ENCODE assay signal across 9 mouse cellular contexts in genomic region chr16:24339320-24340265, GRCm38 (mm10). TPM values are rescaled to one million over a fixed set of nuclear protein-coding genes. Genes with fewer than 3 reads are reported as not detected.
DNase-seq lines count a peak whose midpoint lies in the region; ATAC-seq lines count a peak whose summit lies in the region.
"Had no signal": no experiment of that assay in that cellular context is flagged by ENCODE, and none has a peak within 500 bp of the region (broad histone marks: within the 10 kb centered on the region; RNA-seq: fewer than 3 reads in every experiment).

No protein-coding gene starts in this region.

- H3K9ac ChIP-seq in neural tube, embryonic 11.5 days (ENCODE audit: low read length) = no peak overlapping the region
- H3K9ac ChIP-seq in midbrain, embryonic 13.5 days (replicated peaks) = no peak overlapping the region

- H3K4me2 ChIP-seq in neural tube, embryonic 11.5 days (ENCODE audit: low read depth) = no peak overlapping the region
- H3K4me2 ChIP-seq in midbrain, embryonic 13.5 days (replicated peaks) = no peak overlapping the region

- H3K27ac ChIP-seq in limb, embryonic 10.5 days = peak overlapping the region; percentile 46; the same call in 1 of the 2 replicates
- H3K27ac ChIP-seq in neural tube, embryonic 11.5 days (ENCODE audit: low read depth, low read length) = no peak overlapping the region
- no peak overlapping the region for H3K27ac ChIP-seq in midbrain, embryonic 13.5 days

- no peak for ATAC-seq in neural tube, embryonic 11.5 days (ENCODE audit: insufficient read depth, low FRiP score, low TSS enrichment)
- ATAC-seq in midbrain, embryonic 13.5 days = no peak

- no peak overlapping the region for H3K4me3 ChIP-seq in limb, embryonic 10.5 days
- no peak overlapping the region for H3K4me3 ChIP-seq in neural tube, embryonic 11.5 days (ENCODE audit: low read depth, low read length)
- H3K4me3 ChIP-seq in midbrain, embryonic 13.5 days (replicated peaks) = no peak overlapping the region

- DNase-seq in A20 (ENCODE audit: low read depth, low spot score) = peak; percentile 79
- DNase-seq in T-cell, adult 2 months (ENCODE audit: low spot score) = peak; percentile 47
- peak; percentile 42 for DNase-seq in limb, embryonic 10.5 days (ENCODE audit: low spot score)
- peak; percentile 17 for DNase-seq in neural tube, embryonic 11.5 days (ENCODE audit: low spot score)
- no peak for DNase-seq in heart, postnatal 36 days
- DNase-seq in adrenal gland, postnatal 4 days (ENCODE audit: low spot score in 2 of 2) = no peak
- no peak for DNase-seq in ovary, adult 18-20 months (ENCODE audit: low spot score)
- DNase-seq: gastrocnemius, postnatal 36 days had no signal

- intact Hi-C loops in heart, postnatal 36 days (cut with DNase I) = no loop called here

- 36% methylated on average over 10 of the region's 10 CpGs for WGBS in limb, embryonic 10.5 days
- 61% methylated on average over 10 of the region's 10 CpGs for WGBS in neural tube, embryonic 11.5 days
- WGBS in midbrain, embryonic 13.5 days = 64% methylated on average over 10 of the region's 10 CpGs

- H3K4me1 ChIP-seq in limb, embryonic 10.5 days = peaks cover 11% of the 10 kb centered on the region
- no peaks in the 10 kb centered on the region for H3K4me1 ChIP-seq in neural tube, embryonic 11.5 days (ENCODE audit: control insufficient read depth, insufficient read depth, low read length)
- H3K4me1 ChIP-seq in midbrain, embryonic 13.5 days (replicated peaks) = no peaks in the 10 kb centered on the region

- no peaks in the 10 kb centered on the region for H3K9me3 ChIP-seq in limb, embryonic 10.5 days (replicated peaks)
- H3K9me3 ChIP-seq in neural tube, embryonic 11.5 days (ENCODE audit: control insufficient read depth, low read length) = no peaks in the 10 kb centered on the region
- no peaks in the 10 kb centered on the region for H3K9me3 ChIP-seq in midbrain, embryonic 13.5 days

- no peaks in the 10 kb centered on the region for H3K27me3 ChIP-seq in limb, embryonic 10.5 days (ENCODE audit: low read depth, poor library complexity, severe bottlenecking)
- H3K27me3 ChIP-seq in neural tube, embryonic 11.5 days (ENCODE audit: control insufficient read depth, insufficient read depth, low read length) = no peaks in the 10 kb centered on the region
- no peaks in the 10 kb centered on the region for H3K27me3 ChIP-seq in midbrain, embryonic 13.5 days

- no peaks in the 10 kb centered on the region for H3K36me3 ChIP-seq in limb, embryonic 10.5 days
- H3K36me3 ChIP-seq in neural tube, embryonic 11.5 days (ENCODE audit: control insufficient read depth, insufficient read depth, low read length) = no peaks in the 10 kb centered on the region
- no peaks in the 10 kb centered on the region for H3K36me3 ChIP-seq in midbrain, embryonic 13.5 days

RNA-seq across cellular contexts. Expression of gene Lpp, which starts 53.7 kb away (rescaled TPM):
- polyA plus RNA-seq in limb, embryonic 10.5 days (2016; fragmentation: Nextera tagmentation; extraction: Ambion mirVana) = 38.6 and 45.3 TPM in 2 replicates
- 21.5 and 21.7 TPM in 2 replicates for polyA plus RNA-seq in neural tube, embryonic 11.5 days (2014; fragmentation: Nextera tagmentation; extraction: Ambion mirVana)
- 10 to 100 TPM; 29.5 to 32.5 TPM for total RNA-seq in heart, postnatal 36 days (2021)
- 10 to 100 TPM; 70.2 to 80.0 TPM for total RNA-seq in adrenal gland, postnatal 4 days (2021)
- 9.0 and 10.2 TPM in 2 replicates for polyA plus RNA-seq in midbrain, embryonic 13.5 days (2015; fragmentation: Nextera tagmentation; extraction: Ambion mirVana)

Comparison
In these comparisons a context has a peak if more than half of its experiments do, and no peak if none do; other contexts are left out.
1. DNase-seq: peak in A20 (single experiment), T-cell, adult 2 months (single experiment), limb, embryonic 10.5 days (single experiment) and neural tube, embryonic 11.5 days (single experiment); none in heart, postnatal 36 days (0 of 2), adrenal gland, postnatal 4 days (0 of 2) and ovary, adult 18-20 months (single experiment).